Mouse (Mus musculus) midbrain, postnatal 0 days (tissue): ENCODE data around the gene Ccdc169. TPM values are rescaled to one million over a fixed set of nuclear protein-coding genes. Genes with fewer than 3 reads are reported as not detected.
A peak's percentile ranks its signal among the peaks of the same experiment; 100 is the strongest.

Experiments used
- ATAC-seq: fragments of 200-750 bp; cut with Nextera tagmentation; 2 replicates; pipeline ENCODE4 v1.8.0; 2017; ENCODE audit warnings: moderate number of reproducible peaks, mild to moderate bottlenecking, moderate TSS enrichment, moderate library complexity; ENCODE audit not compliant: low FRiP score
- DNase-seq: peaks from one replicate; pipeline ENCODE4 v3.0.0-alpha.2; 2015; ENCODE audit warnings: low spot score
- H3K27ac ChIP-seq: fragments of 300-500 bp; sonication (generic); 2 replicates; pipeline ENCODE4 v1.5.1; 2014; ENCODE audit warnings: low read depth, mild to moderate bottlenecking, low read length, mixed read lengths
- H3K27me3 ChIP-seq: fragments of 300-500 bp; sonication (generic); 2 replicates; pipeline ENCODE4 v1.6.1; 2014; ENCODE audit warnings: low read length, control low read depth, mixed read lengths; ENCODE audit not compliant: insufficient read depth
- H3K36me3 ChIP-seq: fragments of 300-500 bp; sonication (generic); 2 replicates; pipeline ENCODE4 v1.6.1; 2014; ENCODE audit warnings: low read length, control low read depth, mixed read lengths; ENCODE audit not compliant: insufficient read depth
- H3K4me1 ChIP-seq: fragments of 300-500 bp; sonication (generic); 2 replicates; pipeline ENCODE4 v1.6.1; 2014; ENCODE audit warnings: mild to moderate bottlenecking, control low read depth, antibody characterized with exemption, low read length, mixed read lengths; ENCODE audit not compliant: insufficient read depth
- H3K4me2 ChIP-seq: fragments of 300-500 bp; sonication (generic); 2 replicates; pipeline ENCODE4 v1.6.1; 2014; ENCODE audit warnings: low read depth, mild to moderate bottlenecking, low read length, mixed read lengths; ENCODE audit not compliant: poor library complexity, severe bottlenecking
- H3K4me3 ChIP-seq: fragments of 300-500 bp; sonication (generic); 2 replicates; pipeline ENCODE4 v1.5.1; 2014; ENCODE audit warnings: low read depth, mild to moderate bottlenecking, low read length, moderate library complexity
- H3K9ac ChIP-seq: fragments of 300-500 bp; sonication (generic); replicated peaks from 2 replicates; pipeline ENCODE4 v1.6.1; 2014; ENCODE audit warnings: mild to moderate bottlenecking, low read length, moderate library complexity, mixed read lengths; ENCODE audit not compliant: poor library complexity, severe bottlenecking
- H3K9me3 ChIP-seq: fragments of 300-500 bp; sonication (generic); 2 replicates; pipeline ENCODE4 v1.6.1; 2016; ENCODE audit warnings: low read length, control low read depth
- CTCF ChIP-seq: IDR thresholded peaks from 2 replicates; pipeline ENCODE4 v1.5.1; 2016; ENCODE audit warnings: antibody characterized with exemption, mild to moderate bottlenecking
- WGBS: fragments of 180-500 bp; shearing (Covaris S2); extraction: QIAGEN DNeasy Blood & Tissue Kit; methylation state at CpG from one replicate; pipeline ENCODE4 v1.1.7; 2014; 5-methylcytosine and 5-hydroxymethylcytosine counted together
- polyA plus RNA-seq: library from polyadenylated mRNA; unstranded; fragments of >200 nt; fragmentation: Nextera tagmentation; extraction: Ambion mirVana; gene quantifications from 2 replicates; pipeline ENCODE4 v1.2.1, GENCODE M21; 2015
- total RNA-seq: library from RNA; depleted of rRNA; stranded (reverse); fragments of >200 nt; gene quantifications from 2 replicates; pipeline ENCODE4 v1.2.3, GENCODE M21; 2014

Gene Ccdc169
- total and polyA plus RNA-seq, 2 experiments from 2014 or later: 0.05 to 0.11 TPM

- Histone ChIP-seq H3K9ac (no peak overlapping the region), H3K27ac (no peak overlapping the region), H3K9me3 (no peaks in the 10 kb centered on the region), H3K27me3 (no peaks in the 10 kb centered on the region), H3K4me3 (no peak overlapping the region), H3K36me3 (no peaks in the 10 kb centered on the region), H3K4me2 (no peak overlapping the region), H3K4me1 (no peaks in the 10 kb centered on the region)
- no peak for TF ChIP-seq CTCF
- WGBS: 88% methylated on average over 14 of the region's 14 CpGs
- no peak for DNase-seq
- ATAC-seq: no peak
These were observed 31.6 kb upstream of the Ccdc169 start for GRCm38 (mm10) chr3:55105372-55106023.

- DNase-seq: no peak
- Histone ChIP-seq H3K4me3 (no peak overlapping the region), H3K4me2 (no peak overlapping the region), H3K36me3 (no peaks in the 10 kb centered on the region), H3K27me3 (no peaks in the 10 kb centered on the region), H3K27ac (no peak overlapping the region), H3K9me3 (no peaks in the 10 kb centered on the region), H3K9ac (no peak overlapping the region), H3K4me1 (no peaks in the 10 kb centered on the region)
- 73% methylated on average over 17 of the region's 17 CpGs for WGBS
- TF ChIP-seq CTCF: no peak
- ATAC-seq: 0 out of 2 replicates have a peak, but pooled peaks have one; percentile 34
These were observed 31.1 kb upstream of the Ccdc169 start for GRCm38 (mm10) chr3:55106051-55106450.

GRCm38 (mm10) chr3:55109097-55109496, 28.0 kb upstream of the Ccdc169 start:
- no peak for DNase-seq
- Histone ChIP-seq H3K4me1 (0 out of 2 replicates have a peak, but pooled peaks cover 2% of the 10 kb centered on the region), H3K4me2 (no peak overlapping the region), H3K9ac (no peak overlapping the region), H3K36me3 (no peaks in the 10 kb centered on the region), H3K27me3 (no peaks in the 10 kb centered on the region), H3K27ac (no peak overlapping the region), H3K4me3 (no peak overlapping the region), H3K9me3 (no peaks in the 10 kb centered on the region)
- ATAC-seq: no peak
- WGBS: 90% methylated on average over 4 of the region's 4 CpGs
- TF ChIP-seq CTCF: no peak

- H3K27me3 ChIP-seq: no peaks in the 10 kb centered on the region
- 0 out of 2 replicates have a peak, but pooled peaks cover 2% of the 10 kb centered on the region for H3K4me1 ChIP-seq
- peak within 1 kb of the TSS; percentile 92 for H3K9ac ChIP-seq
- WGBS: under 1% methylated on average over 57 of the region's 58 CpGs
- ATAC-seq: peak; percentile 95
- peaks cover 5% of the 10 kb centered on the region; the same call in 1 of the 2 replicates for H3K36me3 ChIP-seq
- peak within 1 kb of the TSS; percentile 85 for H3K4me3 ChIP-seq
- no peaks in the 10 kb centered on the region for H3K9me3 ChIP-seq
- peak; percentile 89 for DNase-seq
- peak; percentile 99 for TF ChIP-seq CTCF
- peak within 1 kb of the TSS; percentile 80 for H3K27ac ChIP-seq
- H3K4me2 ChIP-seq: peak within 1 kb of the TSS; percentile 86
These were observed 25.0 kb upstream of the Ccdc169 start, which contains the start of gene Spg20 for GRCm38 (mm10) chr3:55111935-55112709. Gene Spg20, plus strand, starts transcription at chr3:55112108.

- no peaks in the 10 kb centered on the region for H3K27me3 ChIP-seq
- DNase-seq (peak; percentile 34), ATAC-seq (no peak)
- 0 out of 2 replicates have a peak, but pooled peaks cover 2% of the 10 kb centered on the region for H3K4me1 ChIP-seq
- peak overlapping the region; percentile 85 for H3K4me3 ChIP-seq
- H3K9ac ChIP-seq: peak overlapping the region; percentile 92
- H3K9me3 ChIP-seq: no peaks in the 10 kb centered on the region
- H3K4me2 ChIP-seq: peak overlapping the region; percentile 86
- TF ChIP-seq CTCF: no peak
- peaks cover 12% of the 10 kb centered on the region for H3K36me3 ChIP-seq
- 45% methylated on average over 16 of the region's 16 CpGs for WGBS
- H3K27ac ChIP-seq: 0 out of 2 replicates have a peak overlapping the region, but pooled peaks have one; percentile 80
These were observed 24.3 kb upstream of the Ccdc169 start for GRCm38 (mm10) chr3:55112710-55113415.
